Mouse (Mus musculus) kidney, embryonic 14.5 days (tissue): ENCODE measurements around the gene Zbtb20. TPM values are rescaled to one million over a fixed set of nuclear protein-coding genes. Genes with fewer than 3 reads are reported as not detected.

Experiments used
- ATAC-seq: fragments of 200-750 bp; cut with Nextera tagmentation; 2 replicates; pipeline ENCODE4 v1.8.0; 2017; ENCODE audit warnings: moderate number of reproducible peaks, mild to moderate bottlenecking, moderate TSS enrichment, moderate library complexity; ENCODE audit not compliant: low FRiP score, low TSS enrichment
- H3K27ac ChIP-seq: fragments of 300-500 bp; sonication (generic); 2 replicates; pipeline ENCODE4 v1.5.1; 2014; ENCODE audit warnings: low read depth, mild to moderate bottlenecking, low read length, moderate library complexity, mixed read lengths
- H3K27me3 ChIP-seq: fragments of 300-500 bp; sonication (generic); 2 replicates; pipeline ENCODE4 v1.6.1; 2014; ENCODE audit warnings: mild to moderate bottlenecking, low read length; ENCODE audit not compliant: control insufficient read depth, insufficient read depth
- H3K36me3 ChIP-seq: fragments of 300-500 bp; sonication (generic); 2 replicates; pipeline ENCODE4 v1.6.1; 2014; ENCODE audit warnings: low read length, mixed read lengths; ENCODE audit not compliant: control insufficient read depth, insufficient read depth
- H3K4me1 ChIP-seq: fragments of 300-500 bp; sonication (generic); 2 replicates; pipeline ENCODE4 v1.6.1; 2014; ENCODE audit warnings: low read length, mixed read lengths; ENCODE audit not compliant: control insufficient read depth, insufficient read depth
- H3K4me2 ChIP-seq: fragments of 300-500 bp; sonication (generic); replicated peaks from 2 replicates; pipeline ENCODE4 v1.6.1; 2014; ENCODE audit warnings: low read depth, mild to moderate bottlenecking, low read length
- H3K4me3 ChIP-seq: fragments of 300-500 bp; sonication (generic); 2 replicates; pipeline ENCODE4 v1.5.1; 2014; ENCODE audit warnings: mild to moderate bottlenecking, low read length
- H3K9ac ChIP-seq: fragments of 300-500 bp; sonication (generic); 2 replicates; pipeline ENCODE4 v1.6.1; 2014; ENCODE audit warnings: low read depth, mild to moderate bottlenecking, low read length, moderate library complexity
- H3K9me3 ChIP-seq: fragments of 300-500 bp; sonication (generic); 2 replicates; pipeline ENCODE4 v1.6.1; 2016; ENCODE audit warnings: low read length; ENCODE audit not compliant: control insufficient read depth
- WGBS: fragments of 180-500 bp; shearing (Covaris S2); extraction: QIAGEN DNeasy Blood & Tissue Kit; methylation state at CpG from one replicate; pipeline ENCODE4 v1.1.7; 2014; 5-methylcytosine and 5-hydroxymethylcytosine counted together
- polyA plus RNA-seq: library from polyadenylated mRNA; unstranded; fragments of >200 nt; fragmentation: Nextera tagmentation; extraction: Ambion mirVana; gene quantifications from 2 replicates; pipeline ENCODE4 v1.2.1, GENCODE M21; 2014

Gene Zbtb20
- polyA plus RNA-seq, 1 experiment from 2014 or later, result 43.3 TPM

- Histone ChIP-seq H3K27me3 (no peaks in the 10 kb centered on the region), H3K4me3 (no peak overlapping the region), H3K9me3 (no peaks in the 10 kb centered on the region), H3K4me1 (no peaks in the 10 kb centered on the region), H3K9ac (no peak overlapping the region), H3K36me3 (no peaks in the 10 kb centered on the region; the same call in 1 of the 2 replicates), H3K4me2 (no peak overlapping the region), H3K27ac (no peak overlapping the region)
- no peak for ATAC-seq
- 87% methylated on average over 5 of the region's 5 CpGs for WGBS
Observed at GRCm38 (mm10) chr16:43628662-43629061, 753.0 kb downstream of the Zbtb20 start.

GRCm38 (mm10) chr16:43631758-43632157 lies 756.1 kb downstream of the Zbtb20 start:
- no peak overlapping the region for H3K4me2 ChIP-seq

GRCm38 (mm10) chr16:43634037-43634436 lies 758.4 kb downstream of the Zbtb20 start:
- Histone ChIP-seq H3K4me1 (no peaks in the 10 kb centered on the region), H3K27me3 (no peaks in the 10 kb centered on the region), H3K9me3 (no peaks in the 10 kb centered on the region), H3K9ac (no peak overlapping the region), H3K4me2 (no peak overlapping the region), H3K4me3 (no peak overlapping the region), H3K27ac (no peak overlapping the region), H3K36me3 (no peaks in the 10 kb centered on the region; the same call in 1 of the 2 replicates)
- WGBS, result 92% methylated on average over 7 of the region's 7 CpGs
- ATAC-seq, result no peak

More at GRCm38 (mm10) chr16:43631758-43632157, 756.1 kb downstream of the Zbtb20 start:
- no peaks in the 10 kb centered on the region; the same call in 1 of the 2 replicates for H3K36me3 ChIP-seq
- no peaks in the 10 kb centered on the region for H3K4me1 ChIP-seq
- ATAC-seq, result no peak
- no peaks in the 10 kb centered on the region for H3K9me3 ChIP-seq
- H3K4me3 ChIP-seq, result no peak overlapping the region
- H3K27ac ChIP-seq, result no peak overlapping the region
- no peaks in the 10 kb centered on the region for H3K27me3 ChIP-seq
- WGBS, result 87% methylated on average over 2 of the region's 2 CpGs
- no peak overlapping the region for H3K9ac ChIP-seq

- H3K4me1 ChIP-seq, result no peaks in the 10 kb centered on the region
- no peak overlapping the region for H3K4me3 ChIP-seq
- no peak for ATAC-seq
- no peak overlapping the region for H3K27ac ChIP-seq
- no peaks in the 10 kb centered on the region; the same call in 1 of the 2 replicates for H3K36me3 ChIP-seq
- no peak overlapping the region for H3K9ac ChIP-seq
- no peak overlapping the region for H3K4me2 ChIP-seq
- H3K9me3 ChIP-seq, result no peaks in the 10 kb centered on the region
- WGBS, result 95% methylated on average over 8 of the region's 8 CpGs
- no peaks in the 10 kb centered on the region for H3K27me3 ChIP-seq
Observed at GRCm38 (mm10) chr16:43637241-43637640, 761.6 kb downstream of the Zbtb20 start.

GRCm38 (mm10) chr16:43638406-43639049 lies 762.8 kb downstream of the Zbtb20 start:
- no peak overlapping the region for H3K4me2 ChIP-seq
- no peak overlapping the region for H3K4me3 ChIP-seq
- H3K4me1 ChIP-seq, result no peaks in the 10 kb centered on the region
- no peaks in the 10 kb centered on the region for H3K9me3 ChIP-seq
- no peak for ATAC-seq
- H3K27ac ChIP-seq, result no peak overlapping the region
- no peaks in the 10 kb centered on the region for H3K27me3 ChIP-seq
- WGBS, result 78% methylated on average over 21 of the region's 21 CpGs
- H3K9ac ChIP-seq, result no peak overlapping the region
- no peaks in the 10 kb centered on the region; the same call in 1 of the 2 replicates for H3K36me3 ChIP-seq

GRCm38 (mm10) chr16:43641230-43641629 lies 765.5 kb downstream of the Zbtb20 start:
- Histone ChIP-seq H3K9ac (no peak overlapping the region), H3K4me2 (no peak overlapping the region), H3K27me3 (no peaks in the 10 kb centered on the region), H3K4me1 (no peaks in the 10 kb centered on the region), H3K9me3 (no peaks in the 10 kb centered on the region), H3K4me3 (no peak overlapping the region), H3K36me3 (no peaks in the 10 kb centered on the region), H3K27ac (no peak overlapping the region)
- 87% methylated on average over 8 of the region's 8 CpGs for WGBS
- no peak for ATAC-seq

- Histone ChIP-seq H3K27ac (no peak overlapping the region), H3K4me2 (no peak overlapping the region), H3K9ac (no peak overlapping the region), H3K4me1 (no peaks in the 10 kb centered on the region), H3K9me3 (no peaks in the 10 kb centered on the region), H3K36me3 (no peaks in the 10 kb centered on the region), H3K27me3 (no peaks in the 10 kb centered on the region), H3K4me3 (no peak overlapping the region)
- no peak for ATAC-seq
- WGBS, result 87% methylated on average over 4 of the region's 4 CpGs
Observed at GRCm38 (mm10) chr16:43645879-43646278, 770.2 kb downstream of the Zbtb20 start.

- Histone ChIP-seq H3K27ac (no peak overlapping the region), H3K4me1 (no peaks in the 10 kb centered on the region), H3K27me3 (no peaks in the 10 kb centered on the region), H3K9me3 (no peaks in the 10 kb centered on the region), H3K4me2 (no peak overlapping the region), H3K4me3 (no peak overlapping the region), H3K9ac (no peak overlapping the region), H3K36me3 (no peaks in the 10 kb centered on the region)
- ATAC-seq, result no peak
- 90% methylated on average over 3 of the region's 3 CpGs for WGBS
Observed at GRCm38 (mm10) chr16:43646943-43647342, 771.3 kb downstream of the Zbtb20 start.

GRCm38 (mm10) chr16:43647641-43648040 lies 772.0 kb downstream of the Zbtb20 start:
- H3K4me2 ChIP-seq, result no peak overlapping the region
- H3K27me3 ChIP-seq, result no peaks in the 10 kb centered on the region
- no peak overlapping the region for H3K9ac ChIP-seq
- no peak overlapping the region for H3K27ac ChIP-seq
- no peaks in the 10 kb centered on the region for H3K36me3 ChIP-seq
- ATAC-seq, result no peak
- no peaks in the 10 kb centered on the region for H3K4me1 ChIP-seq
- WGBS, result 92% methylated on average over 1 of the region's 1 CpGs
- H3K9me3 ChIP-seq, result no peaks in the 10 kb centered on the region
- no peak overlapping the region for H3K4me3 ChIP-seq
